Mouse (Mus musculus): ENCODE data around the gene Sgpp1. TPM values are rescaled to one million over a fixed set of nuclear protein-coding genes. Genes with fewer than 3 reads are reported as not detected.
A peak's percentile ranks its signal among the peaks of the same experiment; 100 is the strongest.

Gene Sgpp1
- polyA plus RNA-seq, 1 experiment from 2014 or later: 6.5 TPM

DNA sequence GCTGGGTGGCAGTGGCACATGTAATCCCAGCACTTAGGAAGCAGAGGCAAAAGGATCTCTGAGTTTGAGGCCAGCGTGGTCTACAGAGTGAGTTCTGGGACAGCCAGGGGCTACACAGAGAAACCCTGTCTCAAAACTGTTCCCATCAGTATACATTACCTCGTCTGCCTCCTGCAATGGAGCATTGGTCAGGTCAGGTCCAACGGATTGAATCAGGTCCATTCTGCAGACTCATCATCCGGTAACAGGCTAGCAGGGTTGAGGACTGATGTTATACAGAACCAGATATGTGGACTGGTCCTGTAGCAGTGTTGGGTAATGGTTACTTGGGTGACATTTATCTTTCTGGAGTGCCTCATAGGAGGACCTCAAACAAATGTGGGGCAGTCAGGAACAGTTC is 62.9 kb downstream of the Sgpp1 start:
- no peaks in the 10 kb centered on the region for H3K27me3 ChIP-seq (replicated peaks; ENCODE audit: low read depth, poor library complexity, severe bottlenecking)
- DNase-seq (ENCODE audit: low spot score): no peak
- H3K4me1 ChIP-seq: peaks cover 15% of the 10 kb centered on the region
- no peaks in the 10 kb centered on the region for H3K9me3 ChIP-seq
- no peak overlapping the region for H3K4me3 ChIP-seq
- H3K36me3 ChIP-seq (replicated peaks): no peaks in the 10 kb centered on the region
- 92% methylated on average over 4 of the region's 4 CpGs for WGBS
- no peak overlapping the region for H3K27ac ChIP-seq (replicated peaks)

DNA sequence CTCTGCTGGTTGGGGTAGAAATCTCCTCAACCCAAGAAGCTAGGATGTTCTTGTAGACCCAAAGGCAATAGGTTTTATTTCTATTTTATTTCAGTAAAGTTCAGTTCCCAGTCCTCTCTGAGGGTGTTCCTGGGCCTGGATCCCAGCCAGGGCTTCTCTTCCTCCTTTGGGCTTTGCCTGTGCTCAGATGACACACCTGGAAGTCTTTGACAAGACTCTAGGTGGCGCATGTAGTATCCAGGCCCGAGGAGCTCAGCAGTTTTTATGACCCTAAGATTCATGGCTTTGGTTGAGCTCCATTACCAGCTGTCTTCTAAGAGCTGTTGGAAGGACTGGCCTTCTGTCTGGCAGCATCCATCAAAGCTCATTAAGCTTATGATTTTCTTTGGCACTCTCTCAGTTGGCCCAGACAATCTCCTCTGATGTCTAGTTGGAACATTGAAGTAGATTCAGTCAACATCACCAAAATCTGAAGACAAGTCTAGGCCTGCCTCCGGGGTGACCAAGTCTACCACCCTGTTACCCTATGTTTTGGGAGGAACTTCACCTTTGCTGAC is 63.7 kb downstream of the Sgpp1 start:
- 89% methylated on average over 3 of the region's 3 CpGs for WGBS
- H3K9me3 ChIP-seq: no peaks in the 10 kb centered on the region
- DNase-seq (ENCODE audit: low spot score): no peak
- H3K4me1 ChIP-seq: peaks cover 15% of the 10 kb centered on the region
- H3K27ac ChIP-seq (replicated peaks): no peak overlapping the region
- no peaks in the 10 kb centered on the region for H3K27me3 ChIP-seq (replicated peaks; ENCODE audit: low read depth, poor library complexity, severe bottlenecking)
- no peak overlapping the region for H3K4me3 ChIP-seq
- H3K36me3 ChIP-seq (replicated peaks): no peaks in the 10 kb centered on the region

DNA sequence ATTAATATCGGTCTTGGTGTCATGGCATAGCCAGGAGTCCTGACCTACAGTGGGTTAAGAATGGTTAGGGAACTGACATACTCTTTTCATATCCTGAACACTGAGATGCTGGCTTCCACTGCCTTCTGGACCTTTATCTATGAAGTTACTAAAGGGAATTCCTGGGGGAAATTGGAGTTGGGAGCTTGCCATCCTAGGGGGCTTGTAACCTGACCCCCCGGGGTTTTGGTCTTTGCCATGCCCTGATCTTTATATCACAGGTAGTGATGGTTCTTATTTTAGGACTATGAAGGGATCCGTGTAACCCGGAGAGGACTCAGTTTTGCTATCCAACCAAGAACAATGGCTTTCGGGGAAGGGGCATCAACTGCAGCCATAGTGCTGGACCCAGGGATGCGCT is 64.9 kb downstream of the Sgpp1 start:
- Histone ChIP-seq H3K36me3 (replicated peaks) (no peaks in the 10 kb centered on the region), H3K27ac (replicated peaks) (peak overlapping the region; percentile 76)
- 88% methylated on average over 6 of the region's 6 CpGs for WGBS

DNA sequence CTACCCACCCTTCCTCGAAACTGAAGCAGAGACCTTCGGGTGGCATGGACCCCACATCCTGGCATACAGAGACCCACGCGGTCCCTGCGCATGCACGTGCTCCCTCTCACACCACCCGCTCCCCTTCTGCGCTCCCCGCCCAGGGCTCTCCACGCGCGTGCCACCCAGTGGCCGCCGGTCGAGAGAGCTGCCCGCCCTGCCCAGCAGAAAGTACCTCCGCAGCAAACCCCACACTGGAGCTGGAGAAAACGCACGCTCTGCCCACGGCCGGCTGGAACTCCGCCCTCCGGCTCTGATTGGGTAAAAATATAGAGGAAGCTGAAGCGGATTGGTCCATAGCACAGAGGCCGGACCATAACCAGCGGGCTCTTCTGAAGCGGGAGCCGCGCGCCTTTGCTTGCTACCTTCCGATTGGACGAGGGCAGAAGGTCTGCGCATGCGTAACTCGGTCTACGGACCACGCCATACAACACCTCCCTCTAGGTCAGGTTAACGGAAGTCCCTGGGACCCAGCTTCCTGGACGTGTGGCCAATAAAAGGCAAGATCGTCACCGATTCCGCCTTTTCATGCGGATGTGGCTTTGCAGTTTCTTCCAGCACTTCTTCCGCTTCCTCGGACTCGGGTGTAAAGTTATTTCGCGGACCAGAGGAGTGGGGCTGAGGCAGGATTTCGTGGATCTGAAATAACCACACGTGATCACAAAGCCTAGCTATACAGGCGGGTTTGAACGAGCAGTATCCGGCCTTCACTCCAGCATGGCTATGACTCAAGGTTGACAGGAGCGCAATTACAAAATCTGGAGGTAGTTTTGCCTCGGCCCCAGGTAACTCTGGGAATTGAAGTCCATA is 66.0 kb downstream of the Sgpp1 start, which contains the start of gene Wdr89:
Gene Wdr89 (minus strand): TSS at position 280 of the 849 bp plus-strand sequence.
- Histone ChIP-seq H3K4me3 (peak within 1 kb of the TSS; percentile 85), H3K36me3 (replicated peaks) (no peaks in the 10 kb centered on the region), H3K9me3 (no peaks in the 10 kb centered on the region), H3K27me3 (replicated peaks; ENCODE audit: low read depth, poor library complexity, severe bottlenecking) (no peaks in the 10 kb centered on the region), H3K27ac (replicated peaks) (peak within 1 kb of the TSS; percentile 92), H3K4me1 (peaks cover 15% of the 10 kb centered on the region)
- peak; percentile 99 for DNase-seq (ENCODE audit: low spot score)
- under 1% methylated on average over 55 of the region's 55 CpGs for WGBS

More for the DNA sequence above, 64.9 kb downstream of the Sgpp1 start:
- Histone ChIP-seq H3K27me3 (replicated peaks; ENCODE audit: low read depth, poor library complexity, severe bottlenecking) (no peaks in the 10 kb centered on the region), H3K4me3 (peak overlapping the region; percentile 85), H3K9me3 (no peaks in the 10 kb centered on the region), H3K4me1 (peaks cover 15% of the 10 kb centered on the region)
- DNase-seq (ENCODE audit: low spot score): no peak

DNA sequence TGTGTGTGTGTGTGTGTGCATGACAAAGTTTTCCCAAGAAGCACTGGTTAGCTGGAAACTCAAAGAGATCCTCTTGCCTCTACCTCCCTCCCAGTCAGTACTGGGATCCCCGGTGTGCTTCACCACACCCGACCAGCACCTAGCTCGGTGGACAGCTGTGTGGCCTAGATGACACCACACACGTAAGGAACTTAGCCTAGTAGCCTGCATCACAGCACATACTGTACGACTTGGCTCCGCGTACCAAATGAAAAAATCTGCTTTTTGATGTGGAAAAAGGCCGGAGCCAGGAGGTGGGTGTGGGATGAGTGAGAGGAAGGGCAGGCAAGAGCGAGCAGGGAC is 66.6 kb downstream of the Sgpp1 start:
- no peaks in the 10 kb centered on the region for H3K27me3 ChIP-seq (replicated peaks; ENCODE audit: low read depth, poor library complexity, severe bottlenecking)
- peaks cover 15% of the 10 kb centered on the region for H3K4me1 ChIP-seq
- DNase-seq (ENCODE audit: low spot score): no peak
- peak overlapping the region; percentile 85 for H3K4me3 ChIP-seq
- H3K36me3 ChIP-seq (replicated peaks): no peaks in the 10 kb centered on the region
- H3K9me3 ChIP-seq: no peaks in the 10 kb centered on the region
- H3K27ac ChIP-seq (replicated peaks): peak overlapping the region; percentile 92
- 1% methylated on average over 9 of the region's 9 CpGs for WGBS

DNA sequence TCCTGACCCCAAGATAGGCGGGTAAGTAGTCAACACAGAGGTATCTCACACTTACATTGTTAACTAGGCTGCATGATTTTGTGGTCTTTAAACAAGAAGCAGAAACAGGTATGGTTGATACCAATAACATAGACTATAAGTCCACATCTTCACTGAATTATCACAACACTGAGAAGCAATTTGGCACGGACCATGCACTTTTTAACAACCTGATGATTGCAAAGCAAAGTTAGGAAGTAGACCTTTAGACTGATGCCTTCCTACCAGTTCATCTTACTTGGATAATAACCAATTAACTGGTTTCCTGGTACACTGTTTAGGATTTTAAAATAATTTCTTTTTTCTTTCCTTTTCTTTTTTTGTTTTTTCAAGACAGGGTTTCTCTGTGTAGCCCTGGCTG is 67.3 kb downstream of the Sgpp1 start:
- Histone ChIP-seq H3K9me3 (no peaks in the 10 kb centered on the region), H3K4me1 (peaks cover 15% of the 10 kb centered on the region), H3K4me3 (peak overlapping the region; percentile 85; the same call in 1 of the 2 replicates), H3K27me3 (replicated peaks; ENCODE audit: low read depth, poor library complexity, severe bottlenecking) (no peaks in the 10 kb centered on the region), H3K36me3 (replicated peaks) (no peaks in the 10 kb centered on the region), H3K27ac (replicated peaks) (no peak overlapping the region)
- no peak for DNase-seq (ENCODE audit: low spot score)
- 90% methylated on average over 2 of the region's 2 CpGs for WGBS

DNA sequence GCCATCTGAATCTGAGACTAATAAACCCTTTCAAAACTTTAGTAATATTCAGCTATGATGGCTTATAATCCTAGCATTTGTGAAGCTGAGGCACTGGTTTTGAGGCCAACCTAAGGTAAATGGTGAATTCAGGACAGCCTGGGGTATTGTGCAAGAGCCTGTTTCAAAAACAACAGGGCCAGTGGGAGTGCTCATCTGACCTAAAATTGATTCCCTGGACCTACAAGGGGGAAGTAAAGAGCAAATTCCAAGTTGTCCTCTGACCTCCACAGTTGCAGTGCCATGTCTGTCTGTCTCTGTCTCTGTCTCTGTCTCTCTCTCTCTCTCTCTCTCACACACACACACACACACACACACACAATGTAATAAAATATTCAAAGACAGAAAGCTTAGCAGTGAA is 68.6 kb downstream of the Sgpp1 start:
- no peak for DNase-seq (ENCODE audit: low spot score)
- peaks cover 15% of the 10 kb centered on the region for H3K4me1 ChIP-seq
- H3K27ac ChIP-seq (replicated peaks): no peak overlapping the region
- peaks cover 2% of the 10 kb centered on the region; the same call in 1 of the 2 replicates for H3K36me3 ChIP-seq (replicated peaks)
- H3K4me3 ChIP-seq: no peak overlapping the region
- no peaks in the 10 kb centered on the region for H3K9me3 ChIP-seq
- H3K27me3 ChIP-seq (replicated peaks; ENCODE audit: low read depth, poor library complexity, severe bottlenecking): no peaks in the 10 kb centered on the region

DNA sequence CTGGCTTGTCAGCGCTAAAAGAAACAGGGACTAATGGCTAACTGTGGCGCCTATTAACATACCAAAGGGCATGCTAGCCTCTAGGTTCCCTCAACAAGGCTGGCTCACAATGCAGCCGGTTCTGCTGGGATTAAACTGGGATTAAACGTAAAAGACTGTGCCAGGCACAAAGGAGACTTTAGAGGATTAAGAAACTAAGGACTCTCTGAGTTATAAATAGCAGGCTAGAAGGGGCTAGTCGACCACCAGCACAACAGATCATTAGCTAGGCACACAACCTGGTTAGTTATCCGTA is 71.1 kb downstream of the Sgpp1 start:
- H3K4me3 ChIP-seq: no peak overlapping the region
- H3K27me3 ChIP-seq (replicated peaks; ENCODE audit: low read depth, poor library complexity, severe bottlenecking): no peaks in the 10 kb centered on the region
- no peak for DNase-seq (ENCODE audit: low spot score)
- H3K4me1 ChIP-seq: peaks cover 6% of the 10 kb centered on the region; the same call in 1 of the 2 replicates
- H3K27ac ChIP-seq (replicated peaks): no peak overlapping the region
- 19% methylated on average over 6 of the region's 6 CpGs for WGBS
- H3K9me3 ChIP-seq: no peaks in the 10 kb centered on the region
- peaks cover 3% of the 10 kb centered on the region; the same call in 1 of the 2 replicates for H3K36me3 ChIP-seq (replicated peaks)

Other genes with a start within 250 kb of the Sgpp1 start
- gene Ppp2r5e, start 139.5 kb downstream of the Sgpp1 start, polyA plus RNA-seq (2016; fragmentation: Nextera tagmentation; extraction: Ambion mirVana): 13.2 and 14.5 TPM in 2 replicates
- gene Wdr89, start 66.2 kb downstream of the Sgpp1 start, polyA plus RNA-seq (2016; fragmentation: Nextera tagmentation; extraction: Ambion mirVana): 15.6 and 16.5 TPM in 2 replicates
- 94.6 and 95.3 TPM in 2 replicates for gene Syne2, start 82.4 kb upstream of the Sgpp1 start, polyA plus RNA-seq (2016; fragmentation: Nextera tagmentation; extraction: Ambion mirVana)